ENCODE assay signal across 18 mouse cellular contexts in the genomic region with DNA sequence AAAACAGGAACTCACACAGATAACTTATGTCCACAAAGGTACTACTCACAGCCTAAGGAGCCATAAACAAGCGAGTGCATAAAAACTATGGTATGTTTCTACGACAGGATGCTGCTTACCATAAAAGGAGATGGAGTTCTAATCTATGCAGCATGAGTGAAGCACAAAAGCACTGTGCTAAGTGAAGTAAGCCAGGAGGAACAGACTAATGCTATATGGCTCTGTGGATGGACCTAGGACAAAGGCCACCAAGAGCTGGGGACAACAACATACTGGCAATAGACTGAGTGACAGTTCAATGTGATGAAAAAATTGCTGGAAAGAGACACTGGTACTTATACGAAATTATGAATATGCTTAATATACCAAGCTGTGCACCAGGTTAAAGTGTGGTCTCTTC.
"Had no signal": no experiment of that assay in that cellular context is flagged by ENCODE, and none has a peak within 500 bp of the region (broad histone marks: within the 10 kb centered on the region; RNA-seq: fewer than 3 reads in every experiment).

No protein-coding gene starts in this region.

- H3K27ac ChIP-seq: kidney, embryonic 15.5 days; layer of hippocampus, adult 2 months; limb, embryonic 10.5 days; limb, embryonic 13.5 days; liver, embryonic 14.5 days; midbrain, embryonic 12.5 days; neural tube, embryonic 13.5 days had no signal

- DNase-seq: kidney, adult 11 months; kidney, adult 8-10 months; kidney, postnatal 14 days; layer of hippocampus, adult 9-11 months; lung, adult 2 months; lung, postnatal 14 days; lung, postnatal 4 days; retina, postnatal 1 day; thymus, postnatal 36 days had no signal

- ATAC-seq: midbrain, embryonic 16.5 days had no signal

- H3K27me3 ChIP-seq: kidney, embryonic 15.5 days; limb, embryonic 13.5 days; midbrain, embryonic 12.5 days; neural tube, embryonic 13.5 days had no signal

- H3K36me3 ChIP-seq: kidney, embryonic 15.5 days; limb, embryonic 10.5 days; limb, embryonic 13.5 days; neural tube, embryonic 13.5 days had no signal

- H3K9ac ChIP-seq: kidney, embryonic 15.5 days; limb, embryonic 13.5 days; liver, embryonic 14.5 days; midbrain, embryonic 12.5 days; neural tube, embryonic 13.5 days had no signal

- H3K4me3 ChIP-seq: kidney, embryonic 15.5 days; layer of hippocampus, adult 2 months; limb, embryonic 10.5 days; limb, embryonic 13.5 days; midbrain, embryonic 12.5 days; myocyte; neural tube, embryonic 13.5 days had no signal

- H3K9me3 ChIP-seq: kidney, embryonic 15.5 days; limb, embryonic 10.5 days; limb, embryonic 13.5 days; neural tube, embryonic 13.5 days had no signal

- H3K4me2 ChIP-seq: kidney, embryonic 15.5 days; limb, embryonic 13.5 days; midbrain, embryonic 12.5 days; neural tube, embryonic 13.5 days had no signal
